Comparison of ENCODE assay signal across 8 mouse cellular contexts in genomic region chr8:95833435-95833984, GRCm38 (mm10). TPM values are rescaled to one million over a fixed set of nuclear protein-coding genes. Genes with fewer than 3 reads are reported as not detected.
A peak's percentile ranks its signal among the peaks of the same experiment; 100 is the strongest.
DNase-seq lines count a peak whose midpoint lies in the region; ATAC-seq lines count a peak whose summit lies in the region.

No protein-coding gene starts in this region.

- peak overlapping the region; percentile 43 for H3K9ac ChIP-seq in forebrain, embryonic 11.5 days (ENCODE audit: low read length)
- peak overlapping the region; percentile 14; the same call in 1 of the 2 replicates for H3K9ac ChIP-seq in kidney, embryonic 15.5 days
- peak overlapping the region; percentile 47; the same call in 1 of the 2 replicates for H3K9ac ChIP-seq in midbrain, embryonic 11.5 days (ENCODE audit: low read length)

- peak; percentile 60 for ATAC-seq in forebrain, embryonic 11.5 days (replicated peaks; ENCODE audit: low FRiP score)
- ATAC-seq in kidney, embryonic 15.5 days (replicated peaks; ENCODE audit: low FRiP score) = peak; percentile 84
- peak; percentile 80 for ATAC-seq in midbrain, embryonic 11.5 days (ENCODE audit: low FRiP score)
- no peak for ATAC-seq in CD4-positive, CD25-positive, alpha-beta regulatory T cell, adult 4 months

- no peaks in the 10 kb centered on the region for H3K9me3 ChIP-seq in forebrain, embryonic 11.5 days (ENCODE audit: control insufficient read depth, low read length)
- H3K9me3 ChIP-seq in kidney, embryonic 15.5 days (replicated peaks) = no peaks in the 10 kb centered on the region
- no peaks in the 10 kb centered on the region for H3K9me3 ChIP-seq in midbrain, embryonic 11.5 days (ENCODE audit: control insufficient read depth, low read length)

- peak overlapping the region; percentile 49 for H3K4me2 ChIP-seq in forebrain, embryonic 11.5 days (ENCODE audit: low read depth, low read length, severe bottlenecking)
- H3K4me2 ChIP-seq in kidney, embryonic 15.5 days = peak overlapping the region; percentile 66
- H3K4me2 ChIP-seq in midbrain, embryonic 11.5 days = peak overlapping the region; percentile 44

- under 1% methylated on average over 16 of the region's 16 CpGs for WGBS in forebrain, embryonic 11.5 days
- WGBS in kidney, embryonic 15.5 days = under 1% methylated on average over 16 of the region's 16 CpGs
- WGBS in midbrain, embryonic 11.5 days = 0% methylated on average over 16 of the region's 16 CpGs

- H3K27ac ChIP-seq in forebrain, embryonic 11.5 days (ENCODE audit: low read depth, low read length) = no peak overlapping the region
- peak overlapping the region; percentile 37; the same call in 1 of the 2 replicates for H3K27ac ChIP-seq in kidney, embryonic 15.5 days
- H3K27ac ChIP-seq in midbrain, embryonic 11.5 days (ENCODE audit: low read depth, low read length) = no peak overlapping the region

- H3K4me1 ChIP-seq in forebrain, embryonic 11.5 days (replicated peaks; ENCODE audit: control insufficient read depth, insufficient read depth, low read length) = peaks cover 5% of the 10 kb centered on the region; the same call in 1 of the 2 replicates
- peaks cover 15% of the 10 kb centered on the region for H3K4me1 ChIP-seq in kidney, embryonic 15.5 days
- peaks cover 9% of the 10 kb centered on the region; the same call in 1 of the 2 replicates for H3K4me1 ChIP-seq in midbrain, embryonic 11.5 days (ENCODE audit: control insufficient read depth, insufficient read depth, low read length)

- H3K36me3 ChIP-seq in forebrain, embryonic 11.5 days (ENCODE audit: control insufficient read depth, insufficient read depth, low read length) = no peaks in the 10 kb centered on the region
- peaks cover 11% of the 10 kb centered on the region; the same call in 1 of the 2 replicates for H3K36me3 ChIP-seq in kidney, embryonic 15.5 days
- no peaks in the 10 kb centered on the region for H3K36me3 ChIP-seq in midbrain, embryonic 11.5 days (ENCODE audit: control insufficient read depth, insufficient read depth, low read length)

- DNase-seq in lung, adult 18-20 months = peak; percentile 15 to 19
- DNase-seq in lung, postnatal 36 days = no peak
- peak; percentile 63 for DNase-seq in forebrain, embryonic 11.5 days (ENCODE audit: low spot score)
- DNase-seq in midbrain, embryonic 11.5 days (ENCODE audit: low spot score, missing footprints) = peak; percentile 92
- DNase-seq in T-cell, adult 2 months (ENCODE audit: low spot score) = no peak
- DNase-seq in layer of hippocampus, postnatal 25 days (ENCODE audit: extremely low spot score in 1 of 2, low spot score in 1 of 2) = no peak

- peak overlapping the region; percentile 16; the same call in 1 of the 2 replicates for H3K4me3 ChIP-seq in forebrain, embryonic 11.5 days (ENCODE audit: low read depth, low read length)
- peak overlapping the region; percentile 44 for H3K4me3 ChIP-seq in kidney, embryonic 15.5 days (replicated peaks)
- peak overlapping the region; percentile 25 for H3K4me3 ChIP-seq in midbrain, embryonic 11.5 days (ENCODE audit: low read depth, low read length)

- no peaks in the 10 kb centered on the region for H3K27me3 ChIP-seq in forebrain, embryonic 11.5 days (ENCODE audit: control insufficient read depth, insufficient read depth, low read length)
- H3K27me3 ChIP-seq in kidney, embryonic 15.5 days = no peaks in the 10 kb centered on the region
- no peaks in the 10 kb centered on the region for H3K27me3 ChIP-seq in midbrain, embryonic 11.5 days (ENCODE audit: control insufficient read depth, insufficient read depth, low read length)

RNA-seq across cellular contexts. Expression of gene Sap18b, which starts 8.4 kb away (rescaled TPM):
- polyA plus RNA-seq in forebrain, embryonic 11.5 days (2014; fragmentation: Nextera tagmentation; extraction: Ambion mirVana) = 327 and 379 TPM in 2 replicates
- polyA plus RNA-seq in kidney, embryonic 15.5 days (2015; fragmentation: Nextera tagmentation; extraction: Ambion mirVana) = 358 and 384 TPM in 2 replicates
- polyA plus RNA-seq in midbrain, embryonic 11.5 days (2014; fragmentation: Nextera tagmentation; extraction: Ambion mirVana) = 398 and 408 TPM in 2 replicates
- 100 to 1,000 TPM; 255 to 282 TPM for polyA plus RNA-seq in CD4-positive, CD25-positive, alpha-beta regulatory T cell, adult 4 months (2017; shearing (Covaris generic))
- total RNA-seq in layer of hippocampus, postnatal 25 days (2021) = 100 to 1,000 TPM; 121 to 139 TPM

RNA-seq across cellular contexts. Expression of gene Slc38a7, which starts 19.8 kb away (rescaled TPM):
- polyA plus RNA-seq in forebrain, embryonic 11.5 days (2014; fragmentation: Nextera tagmentation; extraction: Ambion mirVana) = 19.6 and 20.3 TPM in 2 replicates
- polyA plus RNA-seq in kidney, embryonic 15.5 days (2015; fragmentation: Nextera tagmentation; extraction: Ambion mirVana) = 14.6 and 16.4 TPM in 2 replicates
- polyA plus RNA-seq in midbrain, embryonic 11.5 days (2014; fragmentation: Nextera tagmentation; extraction: Ambion mirVana) = 16.5 and 17.2 TPM in 2 replicates
- polyA plus RNA-seq in CD4-positive, CD25-positive, alpha-beta regulatory T cell, adult 4 months (2017; shearing (Covaris generic)) = 10 to 100 TPM in 1 of 2 experiments, 1 to 10 TPM in 1; 5.6 to 10.6 TPM
- total RNA-seq in layer of hippocampus, postnatal 25 days (2021) = 10 to 100 TPM; 29.1 to 31.1 TPM

RNA-seq across cellular contexts. Expression of gene Cnot1, which starts 26.2 kb away (rescaled TPM):
- 133 and 136 TPM in 2 replicates for polyA plus RNA-seq in forebrain, embryonic 11.5 days (2014; fragmentation: Nextera tagmentation; extraction: Ambion mirVana)
- 64.0 and 76.2 TPM in 2 replicates for polyA plus RNA-seq in kidney, embryonic 15.5 days (2015; fragmentation: Nextera tagmentation; extraction: Ambion mirVana)
- 109 and 111 TPM in 2 replicates for polyA plus RNA-seq in midbrain, embryonic 11.5 days (2014; fragmentation: Nextera tagmentation; extraction: Ambion mirVana)
- 10 to 100 TPM; 86.9 to 92.0 TPM for polyA plus RNA-seq in CD4-positive, CD25-positive, alpha-beta regulatory T cell, adult 4 months (2017; shearing (Covaris generic))
- total RNA-seq in layer of hippocampus, postnatal 25 days (2021) = 100 to 1,000 TPM; 121 to 133 TPM

RNA-seq across cellular contexts. Expression of gene Got2, which starts 54.8 kb away (rescaled TPM):
- 88.1 and 105 TPM in 2 replicates for polyA plus RNA-seq in forebrain, embryonic 11.5 days (2014; fragmentation: Nextera tagmentation; extraction: Ambion mirVana)
- 225 and 248 TPM in 2 replicates for polyA plus RNA-seq in kidney, embryonic 15.5 days (2015; fragmentation: Nextera tagmentation; extraction: Ambion mirVana)
- polyA plus RNA-seq in midbrain, embryonic 11.5 days (2014; fragmentation: Nextera tagmentation; extraction: Ambion mirVana) = 84.1 and 88.6 TPM in 2 replicates
- polyA plus RNA-seq in CD4-positive, CD25-positive, alpha-beta regulatory T cell, adult 4 months (2017; shearing (Covaris generic)) = 100 to 1,000 TPM in 1 of 2 experiments, 10 to 100 TPM in 1; 59.7 to 151 TPM
- 100 to 1,000 TPM; 228 to 234 TPM for total RNA-seq in layer of hippocampus, postnatal 25 days (2021)

Comparison
In these comparisons a context has a peak if more than half of its experiments do, and no peak if none do; other contexts are left out.
1. DNase-seq: peak in lung, adult 18-20 months (2 of 2), forebrain, embryonic 11.5 days (single experiment) and midbrain, embryonic 11.5 days (single experiment); none in lung, postnatal 36 days (single experiment), T-cell, adult 2 months (single experiment) and layer of hippocampus, postnatal 25 days (0 of 2).
2. Peak in every context shown above with its lines, with median percentiles within 50 percentile points of each other: H3K4me2 ChIP-seq, H3K4me3 ChIP-seq and H3K9ac ChIP-seq.